Mouse (Mus musculus) liver, embryonic 14.5 days (tissue): ENCODE data around the gene Snrnp25. TPM values are rescaled to one million over a fixed set of nuclear protein-coding genes. Genes with fewer than 3 reads are reported as not detected.
"Not testable (repeated sequence)": the region's sequence is repeated elsewhere in the genome, so short reads cannot be mapped to it uniquely, and the experiment has no call there.

Experiments
- ATAC-seq: fragments of 200-750 bp; cut with Nextera tagmentation; 2 replicates; pipeline ENCODE4 v1.8.0; 2017; ENCODE audit warnings: moderate number of reproducible peaks, mild to moderate bottlenecking, moderate library complexity; ENCODE audit not compliant: insufficient read depth
- DNase-seq, 3 experiments: peaks; one replicate each; pipeline ENCODE4 v3.0.0-alpha.2; 2012 to 2013; ENCODE audit warnings: low read depth in 3 of 3, low spot score in 3 of 3
- H3K27ac ChIP-seq: fragments of 300-500 bp; sonication (generic); 2 replicates; pipeline ENCODE4 v1.5.1; 2014; ENCODE audit warnings: moderate library complexity, mild to moderate bottlenecking, control low read depth, inconsistent platforms
- H3K27me3 ChIP-seq: fragments of 300-500 bp; sonication (generic); 2 replicates; pipeline ENCODE4 v1.6.1; 2014; ENCODE audit warnings: mild to moderate bottlenecking, low read length, moderate library complexity; ENCODE audit not compliant: control insufficient read depth, insufficient read depth
- H3K36me3 ChIP-seq: fragments of 300-500 bp; sonication (generic); replicated peaks from 2 replicates; pipeline ENCODE4 v1.6.1; 2014; ENCODE audit warnings: low read depth; ENCODE audit not compliant: control insufficient read depth, insufficient read depth
- H3K4me1 ChIP-seq, 2 experiments: fragments of 200-500 bp in 1 of 2; fragments of 300-500 bp in 1 of 2; sonication (generic) in 1 of 2; replicated peaks; 2 replicates each; pipeline ENCODE4 v1.6.1; 2012 to 2014; ENCODE audit warnings: antibody characterized with exemption in 1 of 2, inconsistent platforms in 1 of 2, low read length in 1 of 2; ENCODE audit not compliant: control insufficient read depth in 2 of 2, insufficient read depth in 2 of 2
- H3K4me2 ChIP-seq: fragments of 300-500 bp; sonication (generic); 2 replicates; pipeline ENCODE4 v1.6.1; 2014; ENCODE audit warnings: low read depth, mild to moderate bottlenecking, control low read depth, moderate library complexity
- H3K4me3 ChIP-seq, 2 experiments: fragments of 200-500 bp in 1 of 2; fragments of 300-500 bp in 1 of 2; sonication (generic) in 1 of 2; 2 replicates each; pipeline ENCODE4 v1.5.1; 2012 to 2014; ENCODE audit warnings: low read depth in 2 of 2, low read length in 2 of 2, mild to moderate bottlenecking in 2 of 2, control low read depth in 1 of 2, inconsistent platforms in 1 of 2, moderate library complexity in 1 of 2; ENCODE audit not compliant: insufficient read depth in 1 of 2
- H3K9ac ChIP-seq: fragments of 300-500 bp; sonication (generic); replicated peaks from 2 replicates; pipeline ENCODE4 v1.6.1; 2014; ENCODE audit warnings: mild to moderate bottlenecking, control low read depth, moderate library complexity
- H3K9me3 ChIP-seq: fragments of 300-500 bp; sonication (generic); 2 replicates; pipeline ENCODE4 v1.6.1; 2016; ENCODE audit warnings: low read length, mixed read lengths; ENCODE audit not compliant: control insufficient read depth
- CTCF ChIP-seq: IDR thresholded peaks from 2 replicates; pipeline ENCODE4 v1.5.1; 2016; ENCODE audit warnings: antibody characterized with exemption, low read depth, control low read depth
- EP300 ChIP-seq: IDR thresholded peaks from 2 replicates; pipeline ENCODE4 v1.6.1; 2016; ENCODE audit warnings: antibody characterized with exemption, low read depth
- WGBS: fragments of 180-500 bp; shearing (Covaris S2); extraction: QIAGEN DNeasy Blood & Tissue Kit; methylation state at CpG from one replicate; pipeline ENCODE4 v1.1.7; 2014; ENCODE audit not compliant: insufficient replicate concordance; 5-methylcytosine and 5-hydroxymethylcytosine counted together
- polyA plus RNA-seq, 2 experiments: library from polyadenylated mRNA; depleted of rRNA in 1 of 2; stranded (reverse) in 1 of 2; unstranded in 1 of 2; fragments of >200 nt; fragmentation: Nextera tagmentation in 1 of 2; extraction: Ambion mirVana in 1 of 2; gene quantifications; 2 replicates each; pipeline versions ENCODE4 v1.2.1 to v1.2.3; 2012 to 2014

The Snrnp25 gene
- polyA plus RNA-seq, 2 experiments: 67.9 to 93.1 TPM

GRCm38 (mm10) chr11:32198256-32198955, 6.8 kb upstream of the Snrnp25 start:
- no peaks in the 10 kb centered on the region for H3K36me3 ChIP-seq
- H3K4me1 ChIP-seq: peaks cover 0 to 18% of the 10 kb centered on the region in 2 experiments; a peak in 2 of 4 replicates
- DNase-seq (no peak), ATAC-seq (no peak)
- WGBS: 45% methylated on average over 14 of the region's 14 CpGs
- H3K9ac ChIP-seq: no peak overlapping the region
- H3K27me3 ChIP-seq: no peaks in the 10 kb centered on the region
- no peaks in the 10 kb centered on the region for H3K9me3 ChIP-seq
- H3K4me3 ChIP-seq: no peak overlapping the region
- no peak overlapping the region for H3K27ac ChIP-seq
- no peak for TF ChIP-seq CTCF
- TF ChIP-seq EP300: no peak
- H3K4me2 ChIP-seq: no peak overlapping the region

- no peak for ATAC-seq
- peaks cover under 1 to 19% of the 10 kb centered on the region in 2 experiments; a peak in 3 of 4 replicates for H3K4me1 ChIP-seq
- H3K9me3 ChIP-seq: no peaks in the 10 kb centered on the region
- H3K4me2 ChIP-seq: no peak overlapping the region
- no peak for TF ChIP-seq CTCF
- TF ChIP-seq EP300: no peak
- no peak for DNase-seq
- 23% methylated on average over 6 of the region's 6 CpGs for WGBS
- H3K27me3 ChIP-seq: no peaks in the 10 kb centered on the region
- H3K9ac ChIP-seq: no peak overlapping the region
- H3K4me3 ChIP-seq: no peak overlapping the region
- H3K36me3 ChIP-seq: no peaks in the 10 kb centered on the region
- no peak overlapping the region for H3K27ac ChIP-seq
Measured at GRCm38 (mm10) chr11:32199230-32199629, 6.0 kb upstream of the Snrnp25 start.

- no peak within 1 kb of the TSS for H3K27ac ChIP-seq
- TF ChIP-seq CTCF (peak; percentile 24; the same call in 1 of the 2 replicates), EP300 (no peak)
- 17% methylated on average over 10 of the region's 10 CpGs for WGBS
- no peak within 1 kb of the TSS for H3K4me3 ChIP-seq
- ATAC-seq (no peak), DNase-seq (no peak)
- H3K4me2 ChIP-seq: no peak within 1 kb of the TSS
- peaks cover 5 to 25% of the 10 kb centered on the region in 2 experiments for H3K4me1 ChIP-seq
- H3K9ac ChIP-seq: no peak within 1 kb of the TSS
- no peaks in the 10 kb centered on the region for H3K9me3 ChIP-seq
- no peaks in the 10 kb centered on the region for H3K36me3 ChIP-seq
- H3K27me3 ChIP-seq: no peaks in the 10 kb centered on the region
Measured at GRCm38 (mm10) chr11:32200075-32200601, 5.1 kb upstream of the Snrnp25 start, which contains the start of gene Il9r. TSS of gene Il9r (minus strand) at chr11:32200279.

- not testable (repeated sequence) for H3K36me3 ChIP-seq, H3K4me3 ChIP-seq, ATAC-seq, H3K9ac ChIP-seq, H3K27ac ChIP-seq, H3K27me3 ChIP-seq, H3K4me2 ChIP-seq, H3K9me3 ChIP-seq, DNase-seq
- H3K4me1 ChIP-seq: peaks cover 5 to 24% of the 10 kb centered on the region in 2 experiments
- TF ChIP-seq CTCF: peak; percentile 57
- WGBS: 43% methylated on average over 1 of the region's 1 CpGs
Measured at GRCm38 (mm10) chr11:32200992-32201391, 4.2 kb upstream of the Snrnp25 start.

GRCm38 (mm10) chr11:32201922-32202685, 3.1 kb upstream of the Snrnp25 start:
- Histone ChIP-seq H3K27me3 (no peaks in the 10 kb centered on the region), H3K9me3 (no peaks in the 10 kb centered on the region), H3K27ac (no peak overlapping the region), H3K4me2 (no peak overlapping the region), H3K36me3 (no peaks in the 10 kb centered on the region; the same call in 1 of the 2 replicates), H3K9ac (no peak overlapping the region), H3K4me1 (peaks cover 8 to 26% of the 10 kb centered on the region in 2 experiments), H3K4me3 (no peak overlapping the region)
- TF ChIP-seq CTCF (no peak), EP300 (no peak)
- 46% methylated on average over 11 of the region's 11 CpGs for WGBS
- ATAC-seq (no peak), DNase-seq (no peak)
